Mouse (Mus musculus) heart, postnatal 0 days (tissue): ENCODE data around the gene Clrn3. TPM values are rescaled to one million over a fixed set of nuclear protein-coding genes. Genes with fewer than 3 reads are reported as not detected.

Experiments used
- ATAC-seq: fragments of 200-750 bp; cut with Nextera tagmentation; 2 replicates; pipeline ENCODE4 v1.8.0; 2017; ENCODE audit warnings: low read depth, moderate number of reproducible peaks, moderate library complexity; ENCODE audit not compliant: insufficient read depth
- DNase-seq: peaks from one replicate; pipeline ENCODE4 v3.0.0-alpha.2; 2016; ENCODE audit warnings: low spot score
- H3K27ac ChIP-seq: fragments of 300-500 bp; sonication (generic); 2 replicates; pipeline ENCODE4 v1.5.1; 2014; ENCODE audit warnings: low read depth, mild to moderate bottlenecking
- H3K27me3 ChIP-seq: fragments of 300-500 bp; sonication (generic); 2 replicates; pipeline ENCODE4 v1.6.1; 2014; ENCODE audit warnings: low read length, mixed read lengths; ENCODE audit not compliant: control insufficient read depth, insufficient read depth
- H3K36me3 ChIP-seq: fragments of 300-500 bp; sonication (generic); replicated peaks from 2 replicates; pipeline ENCODE4 v1.6.1; 2014; ENCODE audit warnings: low read length, mixed read lengths; ENCODE audit not compliant: control insufficient read depth, insufficient read depth
- H3K4me1 ChIP-seq: fragments of 300-500 bp; sonication (generic); 2 replicates; pipeline ENCODE4 v1.6.1; 2014; ENCODE audit warnings: antibody characterized with exemption; ENCODE audit not compliant: control insufficient read depth, insufficient read depth
- H3K4me2 ChIP-seq: fragments of 300-500 bp; sonication (generic); 2 replicates; pipeline ENCODE4 v1.6.1; 2014; ENCODE audit warnings: low read depth, mild to moderate bottlenecking, low read length, moderate library complexity
- H3K4me3 ChIP-seq: fragments of 300-500 bp; sonication (generic); 2 replicates; pipeline ENCODE4 v1.5.1; 2014; ENCODE audit warnings: low read depth, low read length
- H3K9ac ChIP-seq: fragments of 300-500 bp; sonication (generic); replicated peaks from 2 replicates; pipeline ENCODE4 v1.6.1; 2014; ENCODE audit warnings: low read depth, low read length, mixed read lengths
- H3K9me3 ChIP-seq: fragments of 300-500 bp; sonication (generic); replicated peaks from 2 replicates; pipeline ENCODE4 v1.6.1; 2016; ENCODE audit warnings: low read length; ENCODE audit not compliant: control insufficient read depth
- CTCF ChIP-seq: IDR thresholded peaks from 2 replicates; pipeline ENCODE4 v1.5.1; 2016; ENCODE audit warnings: antibody characterized with exemption, control low read depth, low read depth
- EP300 ChIP-seq: IDR thresholded peaks from 2 replicates; pipeline ENCODE4 v1.6.1; 2016; ENCODE audit warnings: antibody characterized with exemption, low read depth
- WGBS: fragments of 180-500 bp; shearing (Covaris S2); extraction: QIAGEN DNeasy Blood & Tissue Kit; methylation state at CpG from one replicate; pipeline ENCODE4 v1.1.7; 2014; 5-methylcytosine and 5-hydroxymethylcytosine counted together
- polyA plus RNA-seq: library from polyadenylated mRNA; unstranded; fragments of >200 nt; fragmentation: Nextera tagmentation; extraction: Ambion mirVana; gene quantifications from 2 replicates; pipeline ENCODE4 v1.2.1, GENCODE M21; 2015
- total RNA-seq: library from RNA; depleted of rRNA; stranded (reverse); fragments of >200 nt; gene quantifications from 2 replicates; pipeline ENCODE4 v1.2.3, GENCODE M21; 2014; ENCODE audit warnings: low replicate concordance

The Clrn3 gene
- total and polyA plus RNA-seq, 2 experiments from 2014 or later, result not detected

- Histone ChIP-seq H3K27me3 (0 out of 2 replicates have a peak, but pooled peaks cover 8% of the 10 kb centered on the region), H3K27ac (no peak overlapping the region), H3K36me3 (no peaks in the 10 kb centered on the region), H3K4me2 (no peak overlapping the region), H3K9ac (no peak overlapping the region), H3K9me3 (no peaks in the 10 kb centered on the region), H3K4me3 (no peak overlapping the region), H3K4me1 (no peaks in the 10 kb centered on the region)
- WGBS, result 60% methylated on average over 9 of the region's 9 CpGs
- TF ChIP-seq CTCF (no peak), EP300 (no peak)
- ATAC-seq (no peak), DNase-seq (no peak)
Observed at GRCm38 (mm10) chr7:135489724-135490499, 38.5 kb downstream of the Clrn3 start.

GRCm38 (mm10) chr7:135488214-135488810 lies 40.1 kb downstream of the Clrn3 start:
- DNase-seq, result no peak
- Histone ChIP-seq H3K27me3 (0 out of 2 replicates have a peak, but pooled peaks cover 8% of the 10 kb centered on the region), H3K36me3 (no peaks in the 10 kb centered on the region), H3K4me2 (no peak overlapping the region), H3K4me3 (no peak overlapping the region), H3K4me1 (no peaks in the 10 kb centered on the region), H3K27ac (no peak overlapping the region), H3K9me3 (no peaks in the 10 kb centered on the region), H3K9ac (no peak overlapping the region)
- no peak for ATAC-seq
- 59% methylated on average over 6 of the region's 6 CpGs for WGBS
- TF ChIP-seq EP300 (no peak), CTCF (peak; percentile 48)

GRCm38 (mm10) chr7:135487423-135487822 lies 41.0 kb downstream of the Clrn3 start:
- DNase-seq, result peak; percentile 48
- Histone ChIP-seq H3K27me3 (0 out of 2 replicates have a peak, but pooled peaks cover 8% of the 10 kb centered on the region), H3K4me3 (no peak overlapping the region), H3K4me1 (no peaks in the 10 kb centered on the region), H3K4me2 (no peak overlapping the region), H3K9me3 (no peaks in the 10 kb centered on the region), H3K27ac (no peak overlapping the region), H3K9ac (no peak overlapping the region), H3K36me3 (no peaks in the 10 kb centered on the region)
- WGBS, result 22% methylated on average over 4 of the region's 4 CpGs
- TF ChIP-seq EP300 (no peak), CTCF (peak; percentile 84)
- no peak for ATAC-seq

GRCm38 (mm10) chr7:135486645-135487382 lies 41.6 kb downstream of the Clrn3 start:
- WGBS, result 54% methylated on average over 10 of the region's 10 CpGs

GRCm38 (mm10) chr7:135485796-135486410 lies 42.6 kb downstream of the Clrn3 start:
- TF ChIP-seq EP300 (no peak), CTCF (peak; percentile 31)
- WGBS, result 31% methylated on average over 12 of the region's 12 CpGs
- no peaks in the 10 kb centered on the region for H3K9me3 ChIP-seq
- H3K27ac ChIP-seq, result no peak overlapping the region
- no peaks in the 10 kb centered on the region for H3K4me1 ChIP-seq
- H3K36me3 ChIP-seq, result no peaks in the 10 kb centered on the region
- H3K9ac ChIP-seq, result no peak overlapping the region
- H3K4me3 ChIP-seq, result no peak overlapping the region
- ATAC-seq, result no peak
- 0 out of 2 replicates have a peak, but pooled peaks cover 8% of the 10 kb centered on the region for H3K27me3 ChIP-seq
- no peak for DNase-seq
- no peak overlapping the region for H3K4me2 ChIP-seq

More at GRCm38 (mm10) chr7:135486645-135487382, 41.6 kb downstream of the Clrn3 start:
- no peak for TF ChIP-seq EP300
- no peak for TF ChIP-seq CTCF
- Histone ChIP-seq H3K9ac (no peak overlapping the region), H3K9me3 (no peaks in the 10 kb centered on the region), H3K4me3 (no peak overlapping the region), H3K36me3 (no peaks in the 10 kb centered on the region), H3K27me3 (0 out of 2 replicates have a peak, but pooled peaks cover 8% of the 10 kb centered on the region), H3K27ac (no peak overlapping the region), H3K4me1 (no peaks in the 10 kb centered on the region), H3K4me2 (no peak overlapping the region)
- DNase-seq (no peak), ATAC-seq (no peak)
